Mouse (Mus musculus) liver, postnatal 0 days (tissue): ENCODE data around the gene Atg4a.

ENCODE experiments used
- CTCF ChIP-seq: sonication (generic); IDR thresholded peaks from 2 replicates; pipeline ENCODE4 v1.5.1; 2016; ENCODE audit warnings: antibody characterized with exemption, low read depth
- EP300 ChIP-seq: IDR thresholded peaks from 2 replicates; pipeline ENCODE4 v1.6.1; 2016; ENCODE audit warnings: antibody characterized with exemption, low read depth, mild to moderate bottlenecking

- TF ChIP-seq CTCF (no peak), EP300 (no peak)
Measured at GRCm38 (mm10) chrX:140978943-140979342, 22.2 kb downstream of the Atg4a start.
